Mouse (Mus musculus) thymus, postnatal 10 days (tissue): ENCODE results near the gene Dnajc6.

Experiments used
- DNase-seq, 2 experiments: peaks; one replicate each; pipeline ENCODE4 v3.0.0; 2021; ENCODE audit warnings: low spot score in 2 of 2

Gene Dnajc6

DNA sequence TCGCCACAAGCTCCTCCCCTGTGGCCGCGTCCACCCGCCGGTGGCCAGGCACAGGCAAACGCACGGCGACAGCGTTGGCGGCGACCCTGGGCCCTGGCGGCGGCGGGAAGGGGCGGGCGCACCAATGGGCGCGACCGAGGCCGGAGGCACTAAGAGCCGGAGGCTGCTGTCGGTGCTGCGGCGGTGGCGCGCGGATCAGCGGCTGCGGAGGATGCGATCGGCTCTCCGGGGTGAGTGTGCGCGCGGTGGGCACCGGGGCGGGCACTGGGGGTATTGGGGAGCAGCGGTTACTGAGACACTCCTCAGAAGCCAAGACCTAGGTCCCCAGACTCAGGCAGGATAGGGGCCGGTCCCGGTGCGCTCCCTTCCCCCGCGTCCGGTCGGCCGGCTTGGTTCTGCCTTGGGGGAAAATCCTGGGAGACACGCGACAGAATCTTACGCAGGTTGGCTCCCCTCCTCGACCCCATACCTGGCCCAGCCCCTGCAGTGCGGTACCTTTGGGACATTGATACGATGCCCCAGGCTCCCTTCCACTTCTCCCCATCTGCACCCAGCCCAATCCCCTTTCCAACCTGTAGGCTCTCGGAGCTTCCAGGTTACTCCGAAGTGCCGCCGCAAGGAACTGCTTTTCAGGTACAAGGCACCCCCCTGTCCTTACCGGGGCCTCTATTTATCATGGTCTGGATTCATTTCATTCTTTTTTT is at the start of gene Dnajc6:
Gene Dnajc6, plus strand, starts transcription at position 115 of the 704 bp plus-strand sequence.
- DNase-seq: peak in 1 of 2 experiments; percentile 43

- no peak for DNase-seq
Measured at GRCm38 (mm10) chr4:101448701-101449100, 47.7 kb upstream of the Dnajc6 start.

DNA sequence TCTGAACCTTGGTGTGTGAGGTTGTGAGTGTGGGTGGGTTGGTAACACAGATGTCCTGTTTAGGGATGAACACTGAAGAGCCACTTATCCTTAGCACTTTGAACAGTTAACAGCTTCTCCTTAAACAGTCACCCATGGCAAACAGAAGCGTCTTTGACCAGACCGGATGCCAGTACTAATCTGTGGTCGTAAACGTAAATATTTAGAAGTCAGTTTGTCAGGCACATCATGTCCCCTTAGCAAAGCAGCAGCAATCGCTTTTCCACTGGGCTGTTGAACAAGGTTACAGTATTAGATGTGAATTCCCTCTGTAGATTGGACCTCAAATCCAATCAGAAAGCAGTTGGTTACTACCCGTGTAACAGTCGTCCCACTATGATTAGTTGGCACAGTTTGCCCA is 47.1 kb upstream of the Dnajc6 start:
- no peak for DNase-seq

GRCm38 (mm10) chr4:101450150-101450780 is 46.2 kb upstream of the Dnajc6 start:
- DNase-seq: no peak

DNA sequence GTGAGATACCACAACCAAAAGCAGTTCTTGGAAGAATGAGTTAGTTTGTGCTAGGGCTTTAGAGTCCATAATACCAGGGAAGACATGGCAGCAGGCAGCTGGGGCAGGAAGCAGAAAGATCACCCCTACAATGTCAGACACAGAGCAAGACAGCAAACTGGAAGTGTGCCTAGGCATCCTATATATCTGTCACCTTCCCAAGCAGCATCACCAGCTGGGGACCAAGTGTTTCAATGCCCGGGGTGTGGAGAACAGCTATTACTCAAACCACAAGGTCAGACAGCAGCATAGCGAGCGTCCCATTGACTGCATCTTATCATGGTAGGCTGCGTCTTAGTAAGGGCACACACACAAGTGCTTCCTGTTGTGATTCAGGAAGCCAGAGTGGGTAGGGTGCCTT is 45.4 kb upstream of the Dnajc6 start:
- DNase-seq: no peak

DNA sequence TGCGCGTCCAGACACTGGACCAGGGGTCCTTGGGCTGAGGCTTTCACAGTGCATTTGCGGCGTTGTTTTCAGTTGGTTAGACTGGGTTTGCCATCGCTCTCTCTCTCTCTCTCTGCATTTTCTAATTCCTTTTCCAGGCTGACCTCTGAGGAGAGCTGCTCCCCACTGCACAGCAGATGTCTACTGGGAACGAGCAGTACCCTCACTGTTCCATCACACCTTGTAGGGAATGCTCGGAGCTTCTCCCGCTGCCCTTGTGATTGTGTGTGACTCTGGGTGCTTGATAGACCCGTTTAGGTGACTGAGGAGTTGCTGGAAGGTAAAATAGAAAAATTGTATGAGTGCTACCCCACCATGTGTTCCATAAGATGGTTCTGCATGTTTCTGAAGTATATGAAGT is 43.6 kb upstream of the Dnajc6 start:
- DNase-seq: no peak

DNA sequence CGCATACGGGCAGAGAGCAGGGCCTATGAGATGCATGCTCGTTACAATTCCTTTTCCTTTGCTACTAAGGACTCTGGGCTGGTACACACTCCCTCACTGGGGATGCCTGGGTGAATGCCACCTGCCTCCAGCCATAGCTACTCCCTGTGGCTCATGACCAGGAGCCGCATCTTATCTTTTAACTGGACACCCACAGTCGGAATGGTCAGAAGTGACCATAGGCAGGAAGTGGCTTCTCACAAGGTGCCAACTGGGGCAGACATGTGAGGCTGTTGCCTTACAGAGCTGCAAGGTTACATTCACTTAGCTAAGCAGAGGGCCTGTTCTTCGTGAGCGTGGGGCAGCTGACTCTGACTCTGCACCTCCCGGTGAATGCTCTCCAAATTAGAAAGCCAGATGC is 39.3 kb upstream of the Dnajc6 start:
- no peak for DNase-seq

- DNase-seq: peak in 1 of 2 experiments; percentile 41
Measured at GRCm38 (mm10) chr4:101458341-101458740, 38.1 kb upstream of the Dnajc6 start.

GRCm38 (mm10) chr4:101459358-101459757 is 37.1 kb upstream of the Dnajc6 start:
- DNase-seq: no peak

DNA sequence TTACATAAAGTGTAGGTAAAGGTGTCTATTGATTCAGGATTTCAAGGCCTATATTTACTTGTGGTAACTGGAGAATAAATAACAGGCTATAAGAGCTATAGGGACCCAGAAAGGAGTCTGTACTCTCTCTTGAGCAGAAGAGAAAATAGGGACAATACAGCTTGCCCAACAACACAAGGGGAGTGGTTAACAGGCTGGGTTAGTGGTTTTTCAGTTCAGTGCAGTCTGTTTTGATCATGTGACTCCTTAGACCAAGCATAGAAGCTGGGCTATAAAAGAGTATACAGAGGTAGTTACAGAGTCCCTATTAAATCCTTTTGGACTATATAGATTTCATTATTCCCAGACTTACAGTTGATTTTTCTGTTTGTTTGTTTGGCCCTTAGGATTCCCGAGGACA is 36.3 kb upstream of the Dnajc6 start:
- no peak for DNase-seq

DNA sequence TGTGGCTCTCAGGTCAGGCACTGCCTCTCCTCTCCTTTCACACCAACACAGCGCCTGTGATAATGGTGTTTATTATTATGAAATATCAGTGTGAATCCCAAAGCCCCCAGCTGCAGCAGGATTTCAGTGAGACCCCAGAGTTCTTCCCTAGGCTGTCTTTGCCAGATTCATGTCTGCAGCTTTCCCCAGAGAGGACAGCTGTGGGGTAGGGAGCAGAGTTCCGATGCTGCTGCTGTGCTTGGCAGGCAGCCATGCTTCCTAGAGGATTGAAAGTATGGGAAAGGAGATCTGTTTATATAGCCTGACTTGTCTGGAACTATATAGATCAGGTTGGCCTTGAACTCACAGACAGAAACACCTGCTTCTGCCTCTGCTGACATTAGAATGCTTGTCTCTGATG is 34.4 kb upstream of the Dnajc6 start:
- DNase-seq: no peak

DNA sequence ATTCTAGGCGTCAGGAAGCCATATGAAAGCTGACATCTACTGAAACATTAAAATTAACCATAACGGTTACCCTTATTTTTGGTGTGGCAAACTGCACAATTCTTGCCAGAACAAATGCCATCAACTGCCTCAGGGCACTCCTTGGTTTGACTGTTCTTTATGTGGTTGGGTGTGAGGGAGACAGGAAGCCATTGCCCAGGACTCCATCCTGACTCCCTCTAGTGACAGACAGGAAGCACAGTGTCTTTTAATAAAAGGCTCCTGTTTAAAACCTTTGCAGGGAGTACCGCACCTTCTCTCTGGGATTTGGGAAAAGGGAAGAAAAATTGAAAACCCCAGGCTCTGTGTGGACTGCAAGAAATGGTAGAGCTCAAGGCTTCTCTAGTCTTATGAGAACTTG is 30.2 kb upstream of the Dnajc6 start:
- DNase-seq: no peak

DNA sequence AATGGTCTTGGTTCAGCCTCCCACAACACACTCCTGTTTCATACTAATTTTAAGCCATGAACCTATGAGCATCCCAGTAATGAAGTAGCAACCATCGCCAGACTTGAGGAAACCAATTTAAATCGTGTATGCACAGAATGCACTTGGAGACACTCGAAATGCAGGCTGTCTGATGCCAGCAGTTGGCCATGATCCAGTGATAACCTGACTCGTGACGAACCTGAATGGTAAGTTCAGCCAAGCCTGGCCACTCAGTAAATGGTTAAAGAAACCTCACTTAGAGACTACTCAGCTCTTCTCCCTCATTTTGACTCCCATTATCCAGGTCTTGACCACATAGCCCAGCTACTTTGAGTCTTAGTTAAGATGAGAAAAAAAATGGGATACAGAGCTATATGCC is 27.2 kb upstream of the Dnajc6 start:
- DNase-seq: no peak

DNA sequence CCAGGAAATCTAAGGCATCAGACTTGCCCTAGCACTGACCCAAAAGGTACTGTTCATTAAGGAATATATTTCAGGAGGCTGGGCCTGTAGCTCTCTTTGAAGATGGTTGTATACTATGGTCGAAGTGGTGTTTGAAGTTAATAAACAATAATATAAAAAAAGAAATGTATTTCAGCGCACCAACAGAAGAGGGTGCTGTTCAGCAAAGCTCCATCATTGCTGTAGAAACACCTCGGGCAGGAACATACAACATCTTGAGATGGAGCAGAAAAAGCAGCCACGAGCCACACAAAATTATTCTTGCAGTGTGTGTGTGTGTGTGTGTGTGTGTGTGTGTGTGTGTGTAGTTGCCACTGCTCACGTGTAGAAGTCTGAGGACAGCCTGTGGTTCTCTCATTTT is 25.9 kb upstream of the Dnajc6 start:
- peak in 1 of 2 experiments; percentile 25 for DNase-seq

DNA sequence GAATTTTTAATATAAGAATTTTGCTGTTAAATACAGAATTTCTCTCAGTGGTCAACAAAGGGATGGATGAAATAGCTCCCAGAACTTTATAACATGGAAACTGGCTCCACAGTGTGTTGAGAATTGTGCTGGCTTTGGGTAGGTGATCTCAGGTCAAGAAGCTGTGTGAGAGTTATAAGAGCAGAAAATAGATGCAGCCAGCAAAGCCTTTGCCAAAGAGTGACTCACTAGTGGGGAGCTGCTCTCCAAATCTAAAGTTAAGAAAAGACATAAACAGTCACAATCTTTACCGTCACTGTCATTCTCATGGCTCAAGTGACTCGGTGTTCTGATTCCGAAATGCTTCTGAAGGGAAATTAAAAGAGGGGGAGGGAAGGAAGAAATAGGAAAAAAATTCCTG is 23.7 kb upstream of the Dnajc6 start:
- no peak for DNase-seq

- no peak for DNase-seq
Measured at GRCm38 (mm10) chr4:101490320-101490917, 6.0 kb upstream of the Dnajc6 start.

DNA sequence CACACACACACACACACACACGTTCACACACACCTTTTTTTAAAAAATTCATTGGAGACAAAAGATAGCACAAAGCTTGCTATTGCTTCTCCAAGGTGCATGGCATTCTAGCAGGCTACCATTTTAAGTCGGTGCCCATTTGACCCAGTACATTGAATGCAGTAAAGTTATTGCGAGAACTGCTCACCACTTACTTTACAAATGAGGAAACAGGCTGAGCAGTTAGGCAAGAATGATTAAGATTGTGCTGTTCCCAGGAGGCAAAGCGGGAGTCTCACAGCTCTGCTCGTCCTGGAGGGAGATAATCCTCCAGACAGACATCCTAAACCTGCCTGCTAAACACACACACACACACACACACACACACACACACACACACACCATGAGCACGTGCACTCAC is 4.7 kb upstream of the Dnajc6 start:
- DNase-seq: no peak

DNA sequence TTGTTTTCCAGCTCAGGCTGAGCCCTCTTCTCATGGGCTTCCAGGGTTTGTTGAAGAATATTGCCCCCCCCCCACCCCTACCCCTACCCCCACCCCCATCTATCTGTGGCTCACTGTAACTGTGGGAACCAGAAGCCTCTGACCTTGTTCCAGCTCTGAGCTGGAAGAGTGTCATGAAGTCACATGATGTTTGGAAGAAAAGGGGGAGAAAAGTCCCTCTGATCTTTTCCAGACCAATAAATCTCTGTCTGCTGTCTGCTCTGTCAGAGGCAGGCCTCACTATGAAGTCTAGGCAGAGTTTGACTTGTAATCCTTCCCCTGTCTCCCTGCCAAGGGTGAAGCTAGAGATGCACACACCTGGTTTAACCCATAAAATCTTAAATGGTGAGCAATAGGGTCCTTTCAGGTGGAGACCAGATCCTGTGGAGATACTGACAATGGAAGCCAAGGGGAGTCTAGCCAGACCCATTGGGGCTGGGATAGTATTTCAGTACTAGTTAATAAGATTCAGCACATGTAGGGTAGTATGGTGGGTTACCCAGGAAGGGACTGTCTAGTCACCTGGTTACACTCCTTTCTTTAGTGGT is 2.7 kb upstream of the Dnajc6 start:
- no peak for DNase-seq

- DNase-seq: no peak
Measured at GRCm38 (mm10) chr4:101496188-101496533, 287 bp upstream of the Dnajc6 start.

GRCm38 (mm10) chr4:101497336-101497735 is 888 bp downstream of the Dnajc6 start:
- no peak for DNase-seq

DNA sequence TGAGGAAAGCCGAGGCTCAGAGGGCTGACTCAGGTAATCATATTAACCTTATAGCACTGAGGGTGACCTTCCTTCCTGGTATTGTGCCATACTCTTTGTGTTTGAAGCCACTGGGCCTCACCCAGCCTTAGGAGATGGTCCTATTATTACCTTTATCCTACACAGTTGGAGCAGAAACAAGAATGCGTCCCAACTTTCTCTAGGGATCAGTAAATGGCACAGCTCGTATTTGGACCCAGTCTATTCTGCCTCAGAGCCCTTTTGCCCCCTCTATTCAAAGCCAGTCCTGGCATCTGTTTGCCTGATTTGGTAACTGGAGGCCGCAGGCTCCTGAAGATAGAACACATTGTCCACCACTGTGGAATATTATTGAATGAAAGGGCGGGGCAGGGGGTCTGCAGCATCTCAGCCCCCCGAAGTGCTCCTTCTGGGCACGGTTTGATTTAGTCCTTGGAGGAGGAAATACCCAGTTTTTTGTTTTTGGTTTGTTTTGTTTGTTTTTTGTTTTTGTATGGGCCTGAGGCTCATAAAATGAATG is 8.1 kb downstream of the Dnajc6 start:
- no peak for DNase-seq

- DNase-seq: no peak
Measured at GRCm38 (mm10) chr4:101505966-101506365, 9.5 kb downstream of the Dnajc6 start.

GRCm38 (mm10) chr4:101506372-101506771 is 9.9 kb downstream of the Dnajc6 start:
- no peak for DNase-seq
